Mouse (Mus musculus): ENCODE measurements around the gene Sdsl. TPM values are rescaled to one million over a fixed set of nuclear protein-coding genes. Genes with fewer than 3 reads are reported as not detected.
A peak's percentile ranks its signal among the peaks of the same experiment; 100 is the strongest.

The Sdsl gene
- not detected in 2 replicates for polyA plus RNA-seq (2012; ENCODE audit: insufficient read depth, insufficient read length, missing spikeins)

GRCm38 (mm10) chr5:120472770-120473169 is at the start of gene Sdsl:
Gene Sdsl, minus strand, starts transcription at chr5:120472810.
- Histone ChIP-seq H3K4me3 (ENCODE audit: insufficient read depth, low read length) (no peak within 1 kb of the TSS), H3K27ac (ENCODE audit: insufficient read depth, low read depth, low read length) (no peak within 1 kb of the TSS), H3K4me1 (ENCODE audit: control insufficient read depth, insufficient read depth, low read length) (no peaks in the 10 kb centered on the region)
- no peak for TF ChIP-seq CTCF (IDR thresholded peaks at IDR 0.05; ENCODE audit: low read depth, low read length)
- TF ChIP-seq POLR2A (IDR thresholded peaks at IDR 0.05; ENCODE audit: borderline replicate concordance, low read depth, low read length), result no peak

DNA sequence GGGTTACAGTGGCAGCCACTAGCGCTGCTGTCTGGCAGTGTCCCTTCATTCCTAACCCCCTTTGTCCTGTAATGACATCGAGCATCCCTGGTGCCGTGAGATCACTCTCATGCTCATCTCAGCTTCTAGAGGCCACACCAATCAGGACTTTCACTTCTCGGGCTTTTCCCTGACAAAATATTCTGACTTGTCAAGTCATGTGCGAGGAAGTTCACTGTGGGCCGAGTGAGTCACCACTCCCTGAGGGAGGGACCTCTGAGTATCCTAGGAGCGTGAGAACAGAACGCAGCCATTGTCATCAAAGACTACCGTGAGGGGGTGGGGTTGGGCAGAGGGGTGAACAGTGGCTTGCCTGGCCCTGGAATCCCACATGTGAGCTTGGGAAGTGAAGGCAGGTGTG is 44.9 kb upstream of the Sdsl start:
- TF ChIP-seq POLR2A (IDR thresholded peaks at IDR 0.05; ENCODE audit: borderline replicate concordance, low read depth, low read length), result no peak
- TF ChIP-seq CTCF (IDR thresholded peaks at IDR 0.05; ENCODE audit: low read depth, low read length), result no peak
- Histone ChIP-seq H3K4me1 (ENCODE audit: control insufficient read depth, insufficient read depth, low read length) (peaks cover 51% of the 10 kb centered on the region), H3K27ac (ENCODE audit: insufficient read depth, low read depth, low read length) (peak overlapping the region; percentile 91), H3K4me3 (ENCODE audit: insufficient read depth, low read length) (peak overlapping the region; percentile 35)

DNA sequence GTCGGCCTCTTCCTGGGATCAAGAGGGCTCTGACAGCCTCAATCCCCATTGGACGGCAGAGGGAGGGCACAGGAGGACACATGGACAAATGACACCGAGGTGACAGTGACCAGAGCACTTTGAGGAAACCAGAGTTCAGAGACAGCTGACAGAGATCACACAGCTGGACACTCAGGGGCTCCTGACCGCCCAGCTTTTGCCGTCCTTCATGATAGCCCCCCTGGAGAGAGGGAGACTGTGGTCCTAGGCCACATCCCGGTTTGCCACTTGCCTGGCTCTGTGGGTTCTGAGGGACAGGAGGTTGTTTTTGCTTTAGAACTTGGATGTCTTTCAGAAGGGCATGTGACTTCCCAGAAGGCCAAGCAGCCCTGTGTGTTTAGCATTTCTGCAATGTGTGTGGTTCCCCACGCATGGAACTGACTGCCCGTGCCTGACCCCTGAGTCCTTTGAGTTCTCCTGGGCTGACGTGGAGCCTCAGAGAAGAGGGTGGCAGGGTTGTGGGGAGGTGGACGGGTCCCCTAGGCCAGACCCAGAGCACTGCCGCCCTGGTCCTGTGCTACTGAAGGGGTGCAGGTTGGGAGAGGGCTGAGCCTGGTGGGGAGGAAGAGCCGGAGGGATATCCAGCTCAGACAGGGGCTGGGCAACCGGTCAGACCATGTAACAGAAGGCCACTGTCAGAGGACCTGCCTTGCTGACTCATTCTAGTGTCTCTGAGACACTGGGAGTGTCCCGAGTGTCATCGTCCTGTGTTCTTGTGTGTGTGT is 43.8 kb upstream of the Sdsl start:
- no peak for TF ChIP-seq CTCF (IDR thresholded peaks at IDR 0.05; ENCODE audit: low read depth, low read length)
- TF ChIP-seq POLR2A (IDR thresholded peaks at IDR 0.05; ENCODE audit: borderline replicate concordance, low read depth, low read length), result 0 out of 2 replicates have a peak, but pooled peaks have one; percentile 55
- peak overlapping the region; percentile 35 for H3K4me3 ChIP-seq (ENCODE audit: insufficient read depth, low read length)
- H3K4me1 ChIP-seq (ENCODE audit: control insufficient read depth, insufficient read depth, low read length), result peaks cover 53% of the 10 kb centered on the region
- peak overlapping the region; percentile 91 for H3K27ac ChIP-seq (ENCODE audit: insufficient read depth, low read depth, low read length)

GRCm38 (mm10) chr5:120515451-120515850 is 42.8 kb upstream of the Sdsl start:
- peaks cover 55% of the 10 kb centered on the region for H3K4me1 ChIP-seq (ENCODE audit: control insufficient read depth, insufficient read depth, low read length)
- peak overlapping the region; percentile 91 for H3K27ac ChIP-seq (ENCODE audit: insufficient read depth, low read depth, low read length)
- TF ChIP-seq POLR2A (IDR thresholded peaks at IDR 0.05; ENCODE audit: borderline replicate concordance, low read depth, low read length), result no peak
- TF ChIP-seq CTCF (IDR thresholded peaks at IDR 0.05; ENCODE audit: low read depth, low read length), result no peak
- H3K4me3 ChIP-seq (ENCODE audit: insufficient read depth, low read length), result no peak overlapping the region

DNA sequence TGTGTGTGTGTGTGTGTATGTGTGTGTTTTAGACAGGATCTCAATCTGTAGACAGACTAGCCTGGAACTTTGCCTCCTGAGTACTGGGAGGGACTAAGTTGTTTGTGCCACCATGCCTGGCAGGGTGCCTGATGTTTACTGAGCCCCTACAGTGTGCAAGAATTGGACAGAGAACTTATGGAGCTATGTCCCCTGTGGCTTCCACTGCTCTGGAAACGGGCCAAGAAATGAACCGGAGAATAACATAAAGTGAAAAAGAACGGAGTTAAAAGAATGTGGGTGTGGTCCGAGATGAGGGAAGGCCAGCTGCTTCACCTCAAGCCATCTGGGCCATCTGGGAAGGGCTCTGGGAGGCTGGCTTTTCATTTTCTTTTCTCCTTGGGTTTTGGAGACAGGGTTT is 42.1 kb upstream of the Sdsl start:
- TF ChIP-seq CTCF (IDR thresholded peaks at IDR 0.05; ENCODE audit: low read depth, low read length) (no peak), POLR2A (IDR thresholded peaks at IDR 0.05; ENCODE audit: borderline replicate concordance, low read depth, low read length) (no peak)
- Histone ChIP-seq H3K27ac (ENCODE audit: insufficient read depth, low read depth, low read length) (peak overlapping the region; percentile 91), H3K4me3 (ENCODE audit: insufficient read depth, low read length) (peak overlapping the region; percentile 4), H3K4me1 (ENCODE audit: control insufficient read depth, insufficient read depth, low read length) (peaks cover 55% of the 10 kb centered on the region)

DNA sequence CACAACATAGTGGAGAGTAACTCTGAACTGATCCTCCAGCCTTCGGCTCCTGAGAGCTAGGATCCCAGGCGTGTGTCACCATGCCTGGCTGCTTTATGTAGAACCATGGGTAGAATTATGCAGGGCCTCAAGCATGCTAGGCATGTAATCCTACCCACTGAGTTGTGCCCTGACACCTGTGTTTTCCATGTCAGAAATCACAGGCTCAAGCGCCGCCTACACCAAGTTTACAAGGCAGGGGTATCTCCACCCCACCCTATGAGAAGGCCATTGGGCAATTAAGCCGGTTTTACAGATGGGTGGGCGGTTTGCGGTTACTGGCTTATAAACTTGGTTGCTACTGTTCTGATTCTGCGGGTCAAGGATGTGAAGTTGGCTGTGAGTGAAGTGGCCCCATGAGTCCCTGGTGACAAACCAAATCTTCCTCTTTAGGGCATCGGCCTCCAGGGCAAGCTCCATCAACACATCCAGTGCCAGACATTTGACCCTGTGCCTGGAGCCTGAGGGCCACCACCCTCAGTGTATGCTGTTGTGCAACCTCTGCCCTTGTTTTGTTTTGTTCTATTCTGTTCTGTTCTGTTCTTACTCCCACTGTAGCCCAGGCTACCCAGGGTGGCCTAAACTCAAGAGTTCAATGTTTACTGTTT is 41.5 kb upstream of the Sdsl start:
- H3K4me1 ChIP-seq (ENCODE audit: control insufficient read depth, insufficient read depth, low read length), result peaks cover 55% of the 10 kb centered on the region
- peak overlapping the region; percentile 91 for H3K27ac ChIP-seq (ENCODE audit: insufficient read depth, low read depth, low read length)
- no peak for TF ChIP-seq CTCF (IDR thresholded peaks at IDR 0.05; ENCODE audit: low read depth, low read length)
- no peak for TF ChIP-seq POLR2A (IDR thresholded peaks at IDR 0.05; ENCODE audit: borderline replicate concordance, low read depth, low read length)
- peak overlapping the region; percentile 4 for H3K4me3 ChIP-seq (ENCODE audit: insufficient read depth, low read length)

- no peak overlapping the region for H3K4me3 ChIP-seq (ENCODE audit: insufficient read depth, low read length)
- peaks cover 58% of the 10 kb centered on the region for H3K4me1 ChIP-seq (ENCODE audit: control insufficient read depth, insufficient read depth, low read length)
- TF ChIP-seq CTCF (IDR thresholded peaks at IDR 0.05; ENCODE audit: low read depth, low read length) (no peak), POLR2A (IDR thresholded peaks at IDR 0.05; ENCODE audit: borderline replicate concordance, low read depth, low read length) (no peak)
- H3K27ac ChIP-seq (ENCODE audit: insufficient read depth, low read depth, low read length), result no peak overlapping the region
These were observed 40.4 kb upstream of the Sdsl start for GRCm38 (mm10) chr5:120512911-120513555.

- H3K4me1 ChIP-seq (ENCODE audit: control insufficient read depth, insufficient read depth, low read length), result peaks cover 49% of the 10 kb centered on the region
- TF ChIP-seq POLR2A (IDR thresholded peaks at IDR 0.05; ENCODE audit: borderline replicate concordance, low read depth, low read length) (no peak), CTCF (IDR thresholded peaks at IDR 0.05; ENCODE audit: low read depth, low read length) (no peak)
- peak overlapping the region; percentile 88 for H3K27ac ChIP-seq (ENCODE audit: insufficient read depth, low read depth, low read length)
- peak overlapping the region; percentile 90 for H3K4me3 ChIP-seq (ENCODE audit: insufficient read depth, low read length)
These were observed 39.1 kb upstream of the Sdsl start for GRCm38 (mm10) chr5:120511643-120512220.

- Histone ChIP-seq H3K4me3 (ENCODE audit: insufficient read depth, low read length) (peak within 1 kb of the TSS; percentile 90), H3K4me1 (ENCODE audit: control insufficient read depth, insufficient read depth, low read length) (peaks cover 45% of the 10 kb centered on the region), H3K27ac (ENCODE audit: insufficient read depth, low read depth, low read length) (peak within 1 kb of the TSS; percentile 88)
- TF ChIP-seq POLR2A (IDR thresholded peaks at IDR 0.05; ENCODE audit: borderline replicate concordance, low read depth, low read length) (no peak), CTCF (IDR thresholded peaks at IDR 0.05; ENCODE audit: low read depth, low read length) (no peak)
These were observed 38.5 kb upstream of the Sdsl start, which contains the start of gene Slc8b1 for GRCm38 (mm10) chr5:120510982-120511642. Gene Slc8b1, plus strand, starts transcription at chr5:120511168.

All from bone marrow macrophage, adult 2 months (primary cell).